Mouse (Mus musculus) adrenal gland, postnatal 36 days (tissue): ENCODE data around the gene Fam107b. TPM values are rescaled to one million over a fixed set of nuclear protein-coding genes. Genes with fewer than 3 reads are reported as not detected.

ENCODE experiments used
- DNase-seq, 2 experiments: peaks; one replicate each; pipeline ENCODE4 v3.0.0; 2021; ENCODE audit warnings: mixed read lengths in 1 of 2
- long read RNA-seq, 2 experiments: library from polyadenylated mRNA; stranded (forward); transcript quantifications; one replicate each; pipeline ENCODE4 v2.0.0; 2021; ENCODE audit warnings: borderline sequencing depth in 2 of 2
- total RNA-seq, 2 experiments: library from RNA; stranded (reverse); gene quantifications; 2 replicates each; pipeline ENCODE4 v1.2.3; 2021

Gene Fam107b
- 10 to 100 TPM; 11.0 to 14.2 TPM for total RNA-seq
- long read RNA-seq, experiment 1, partial matches to known transcripts, result 0 of 2 reads
- long read RNA-seq, experiment 1, other reads (novel, unspliced or antisense), result 2 of 2 reads
- long read RNA-seq, experiment 2, partial matches to known transcripts, result 0 of 4 reads
- long read RNA-seq, experiment 2, other reads (novel, unspliced or antisense), result 1 of 4 reads

- DNase-seq, result no peak
These were observed at the start of gene Fam107b for GRCm38 (mm10) chr2:3570186-3570585. Gene Fam107b (plus strand): TSS chr2:3570488.

- DNase-seq, result no peak
These were observed 47.7 kb upstream of the Fam107b start for GRCm38 (mm10) chr2:3522558-3522957.

- DNase-seq, result no peak
These were observed 44.0 kb upstream of the Fam107b start for GRCm38 (mm10) chr2:3526288-3526687.

DNA sequence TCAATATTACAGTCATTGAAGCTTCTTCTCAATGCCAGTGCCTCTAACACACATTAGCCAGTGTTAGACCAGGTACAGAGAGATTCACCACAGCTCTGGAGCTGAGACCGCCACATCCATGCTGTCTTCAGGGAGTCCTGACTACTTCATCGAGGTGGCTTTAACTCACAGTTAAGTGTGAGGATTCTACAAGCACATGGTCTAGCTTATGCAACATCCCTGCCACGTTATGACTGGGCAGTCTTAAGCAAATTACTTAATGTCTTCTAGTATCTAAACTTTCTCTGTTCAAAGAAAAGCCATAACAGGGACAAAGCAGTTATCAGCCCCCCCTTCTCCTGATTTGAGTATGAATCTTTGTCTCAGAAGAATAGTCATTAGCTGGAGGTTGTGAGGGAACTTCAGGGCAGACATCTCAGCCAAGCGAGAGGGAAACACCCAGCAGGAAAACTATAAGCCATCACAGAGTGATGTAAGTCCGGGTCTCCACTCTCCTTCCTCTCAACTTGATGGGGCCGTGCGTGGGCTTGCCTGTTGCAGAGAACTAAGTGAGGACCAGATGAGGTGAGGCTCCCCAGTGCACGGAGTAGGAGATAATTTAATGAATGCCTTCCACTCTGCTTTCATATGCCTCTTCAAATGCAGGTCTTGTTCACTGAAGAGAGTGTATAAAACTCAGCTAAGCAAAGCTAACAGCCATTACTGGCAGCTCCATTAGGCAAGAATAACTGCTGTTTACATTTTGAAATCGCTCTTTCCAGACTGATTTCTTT lies 28.8 kb upstream of the Fam107b start:
- no peak for DNase-seq

- DNase-seq, result no peak
These were observed 24.2 kb upstream of the Fam107b start for GRCm38 (mm10) chr2:3546055-3546454.

DNA sequence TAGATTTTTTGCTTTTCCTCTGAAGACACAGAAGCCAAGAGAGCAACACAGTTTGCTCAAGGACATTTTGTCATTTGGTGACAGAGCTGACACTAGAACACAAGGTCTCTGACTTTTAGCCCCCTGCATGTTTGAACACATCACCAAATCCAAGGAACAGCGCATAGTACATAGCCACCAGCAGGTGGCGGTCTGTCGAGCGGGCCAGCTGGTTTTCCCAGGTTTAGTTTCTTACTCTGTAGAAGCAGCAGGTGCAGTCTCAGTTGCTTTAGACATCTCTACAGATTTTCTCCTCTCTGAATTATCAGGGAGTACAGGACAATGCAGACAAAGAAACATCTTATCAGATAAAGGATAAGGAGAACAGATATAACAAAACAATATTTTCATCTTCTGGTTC lies 23.7 kb upstream of the Fam107b start:
- DNase-seq, result peak; percentile 54 to 68

- DNase-seq, result no peak
These were observed 318 bp downstream of the Fam107b start for GRCm38 (mm10) chr2:3570606-3571005.

DNA sequence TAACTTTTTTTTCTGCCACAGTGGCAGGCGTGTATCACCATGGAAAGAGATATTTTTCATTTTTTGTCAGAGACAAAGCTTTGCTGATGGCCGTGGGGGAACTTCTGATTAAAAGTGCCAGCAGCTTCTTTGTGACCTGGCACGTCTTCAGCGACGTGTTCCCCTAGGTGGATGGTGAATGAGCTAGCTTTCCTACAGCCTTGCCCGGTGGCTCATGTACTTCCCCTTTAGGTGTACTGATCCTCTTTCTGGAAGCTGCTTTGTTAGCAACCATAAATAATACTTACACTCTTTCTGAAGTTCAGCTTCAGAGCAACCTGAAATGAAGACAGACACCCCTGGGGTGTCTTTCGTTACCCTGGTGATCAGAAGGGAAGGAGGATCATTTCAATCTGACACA lies 3.6 kb downstream of the Fam107b start:
- no peak for DNase-seq

DNA sequence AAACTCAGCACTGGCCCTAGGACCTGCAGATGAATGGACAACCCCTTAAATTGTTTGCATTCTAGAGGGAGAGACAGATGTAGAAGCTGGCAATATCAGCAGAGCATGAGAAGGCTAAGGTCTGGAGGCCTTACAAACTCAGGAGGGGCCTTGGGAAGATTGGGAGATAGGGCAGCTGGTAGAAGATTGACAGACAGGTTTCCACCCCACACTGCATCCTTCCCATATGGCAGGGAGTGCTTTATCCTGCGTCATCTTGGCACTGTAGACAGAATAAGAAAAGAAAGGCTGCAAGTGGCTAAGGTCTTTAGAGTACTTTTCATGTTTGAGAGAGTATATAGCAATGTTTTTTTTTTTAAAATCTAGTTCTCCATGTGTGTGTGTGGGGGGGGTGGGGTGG lies 4.9 kb downstream of the Fam107b start:
- no peak for DNase-seq

- DNase-seq, result no peak
These were observed 6.1 kb downstream of the Fam107b start for GRCm38 (mm10) chr2:3576346-3576745.

- no peak for DNase-seq
These were observed 6.9 kb downstream of the Fam107b start for GRCm38 (mm10) chr2:3577216-3577615.

- no peak for DNase-seq
These were observed 8.1 kb downstream of the Fam107b start for GRCm38 (mm10) chr2:3578180-3578902.

- no peak for DNase-seq
These were observed 9.1 kb downstream of the Fam107b start for GRCm38 (mm10) chr2:3579316-3579902.

- DNase-seq, result no peak
These were observed 12.5 kb downstream of the Fam107b start for GRCm38 (mm10) chr2:3582830-3583229.

GRCm38 (mm10) chr2:3585231-3585783 lies 15.0 kb downstream of the Fam107b start:
- DNase-seq, result no peak

DNA sequence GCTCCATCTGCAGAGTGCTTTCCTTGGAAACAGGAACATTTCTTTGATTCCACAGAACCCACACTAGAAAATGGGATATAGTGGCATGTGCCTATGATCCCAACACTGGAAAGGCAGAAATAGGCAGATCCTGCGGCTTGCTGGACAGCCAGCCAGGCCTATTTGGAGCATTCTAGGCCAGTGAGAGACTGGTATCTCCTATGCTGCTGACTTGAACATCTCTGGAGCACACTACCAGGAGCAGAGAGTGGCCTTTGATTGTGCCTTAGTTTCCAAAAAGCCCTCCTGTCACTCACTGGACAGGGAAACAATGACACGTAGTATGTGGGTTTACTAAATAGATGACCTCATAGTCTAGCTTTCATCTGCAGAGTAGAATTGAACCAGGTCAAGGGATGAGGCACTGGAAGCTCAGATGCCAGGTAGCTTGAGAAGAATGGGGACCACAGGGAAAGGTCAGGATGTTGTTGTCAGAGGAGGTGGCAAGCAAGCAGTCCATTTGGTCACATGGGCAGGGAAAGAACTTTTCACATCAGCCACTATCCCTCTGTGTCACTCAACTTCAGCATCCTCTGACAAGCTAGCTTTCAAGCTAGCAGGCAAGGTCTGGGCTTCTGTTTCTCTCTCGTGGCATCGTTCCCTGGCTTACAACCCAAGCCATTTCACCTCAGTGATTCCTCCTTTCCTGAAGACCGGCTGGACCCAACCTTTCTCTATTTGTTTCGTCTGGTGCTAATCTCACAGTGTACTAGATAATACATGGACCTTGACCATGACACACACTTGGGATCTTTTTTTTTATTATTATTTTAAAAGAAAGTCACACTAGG lies 20.0 kb downstream of the Fam107b start:
- no peak for DNase-seq

DNA sequence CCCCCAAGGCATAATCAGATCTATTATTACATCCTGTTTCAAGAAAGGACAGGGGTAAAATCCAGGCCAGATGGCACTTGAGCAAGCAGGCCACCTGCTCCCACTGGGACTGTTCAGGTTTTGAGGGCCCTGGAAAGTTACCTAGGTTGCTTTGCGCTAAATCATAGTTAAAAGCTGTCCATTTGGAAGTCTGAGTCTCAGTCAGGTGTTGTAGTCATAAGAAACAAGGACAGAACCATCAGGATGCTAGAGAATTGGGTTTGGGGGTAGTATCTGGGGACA lies 20.6 kb downstream of the Fam107b start:
- no peak for DNase-seq

- DNase-seq, result no peak
These were observed 24.5 kb downstream of the Fam107b start for GRCm38 (mm10) chr2:3594663-3595318.

DNA sequence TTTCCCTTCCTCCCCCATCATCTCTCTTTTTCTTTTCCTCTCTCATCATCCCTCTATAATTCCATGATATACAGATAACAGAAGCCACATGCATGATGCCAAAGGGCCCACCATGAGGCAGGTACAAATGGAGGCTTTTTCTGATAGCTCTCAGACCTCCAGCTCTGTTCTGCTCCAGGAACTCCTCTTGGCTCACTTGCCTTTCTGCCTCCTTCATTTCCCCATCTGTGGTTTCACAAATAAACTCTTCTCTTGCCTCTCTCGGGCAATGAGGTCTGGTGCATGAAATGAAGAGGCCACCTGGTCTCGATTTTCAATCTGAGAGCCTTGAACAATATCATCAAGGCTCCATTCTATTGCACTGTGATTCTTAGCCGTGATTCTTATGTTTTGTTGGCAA lies 30.1 kb downstream of the Fam107b start:
- no peak for DNase-seq

DNA sequence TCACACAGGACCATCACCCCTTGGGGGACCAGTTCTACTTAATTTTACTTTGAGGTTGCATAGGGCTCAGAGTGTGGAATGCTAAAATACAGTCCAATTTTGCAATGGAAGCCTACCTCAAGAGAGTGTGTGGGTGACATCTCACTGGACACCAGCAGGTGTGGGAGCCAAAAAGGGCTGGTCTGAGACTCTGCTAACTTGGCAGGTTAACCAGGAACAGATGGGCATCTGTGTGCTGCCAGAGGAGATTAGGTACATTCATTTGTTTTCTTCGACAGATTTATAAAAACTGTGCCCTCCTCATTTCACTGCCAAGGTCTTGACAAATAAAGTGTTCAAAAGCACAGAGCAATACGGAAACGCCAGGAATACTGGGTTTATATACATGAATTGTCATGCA lies 32.3 kb downstream of the Fam107b start:
- DNase-seq, result no peak

DNA sequence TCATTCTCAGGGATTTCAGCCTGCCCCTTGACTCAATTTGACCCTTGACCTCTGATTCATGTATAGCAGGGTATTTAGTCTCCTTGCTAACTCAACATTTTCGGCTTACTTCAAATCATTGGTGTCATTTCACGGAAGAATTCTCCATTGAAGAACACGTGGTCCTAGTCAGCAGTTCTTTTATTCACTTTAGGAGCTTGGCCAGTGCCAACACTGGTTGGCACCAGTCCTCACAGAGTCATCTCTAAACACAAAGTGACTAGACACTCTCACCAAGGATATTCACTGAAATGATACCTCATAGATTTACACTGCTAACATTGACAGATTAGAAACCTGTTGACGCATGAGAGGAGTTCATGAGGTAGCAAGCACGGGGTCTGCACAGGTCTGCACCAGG lies 32.9 kb downstream of the Fam107b start:
- no peak for DNase-seq
